Mouse (Mus musculus) urinary bladder, postnatal 0 days (tissue): ENCODE results near the gene Vmn2r15. TPM values are rescaled to one million over a fixed set of nuclear protein-coding genes. Genes with fewer than 3 reads are reported as not detected.

ENCODE experiments used
- polyA plus RNA-seq: library from polyadenylated mRNA; unstranded; fragments of >200 nt; fragmentation: Nextera tagmentation; extraction: Ambion mirVana; gene quantifications from 2 replicates; pipeline ENCODE4 v1.2.1, GENCODE M21; 2015

The Vmn2r15 gene
- polyA plus RNA-seq: not detected in 2 replicates

GRCm38 (mm10) chr5:109297544-109297943, at the start of gene Vmn2r15:
Vmn2r15 (minus strand) TSS chr5:109297644.

GRCm38 (mm10) chr5:109329862-109330261, 32.4 kb upstream of the Vmn2r15 start, which contains the start of gene Vmn2r16:
Vmn2r16 (plus strand) TSS chr5:109330162.

Other genes starting within 250 kb of the Vmn2r15 start
- gene Vmn2r11, start 238.1 kb downstream of the Vmn2r15 start, polyA plus RNA-seq: not detected in 2 replicates
- gene Vmn2r12, start 199.7 kb downstream of the Vmn2r15 start, polyA plus RNA-seq: not detected in 2 replicates
- not detected in 2 replicates for gene Vmn2r13, start 105.4 kb downstream of the Vmn2r15 start, polyA plus RNA-seq
- not detected in 2 replicates for gene Vmn2r14, start 72.9 kb downstream of the Vmn2r15 start, polyA plus RNA-seq
- not detected in 2 replicates for gene Vmn2r16, start 32.5 kb upstream of the Vmn2r15 start, polyA plus RNA-seq
- gene Vmn2r17, start 122.0 kb upstream of the Vmn2r15 start, polyA plus RNA-seq: not detected in 2 replicates